Mouse (Mus musculus) hindbrain, postnatal 0 days (tissue): ENCODE results near the gene Polr2m. TPM values are rescaled to one million over a fixed set of nuclear protein-coding genes. Genes with fewer than 3 reads are reported as not detected.

Experiments
- ATAC-seq: fragments of 200-750 bp; cut with Nextera tagmentation; 2 replicates; pipeline ENCODE4 v1.8.0; 2017; ENCODE audit warnings: mild to moderate bottlenecking, moderate TSS enrichment, moderate library complexity
- DNase-seq: peaks from one replicate; pipeline ENCODE4 v3.0.0-alpha.2; 2015; ENCODE audit warnings: low spot score
- H3K27ac ChIP-seq: fragments of 300-500 bp; sonication (generic); 2 replicates; pipeline ENCODE4 v1.5.1; 2014; ENCODE audit warnings: mild to moderate bottlenecking
- H3K27me3 ChIP-seq: fragments of 300-500 bp; sonication (generic); 2 replicates; pipeline ENCODE4 v1.6.1; 2014; ENCODE audit warnings: low read length, mixed read lengths; ENCODE audit not compliant: insufficient read depth
- H3K36me3 ChIP-seq: fragments of 300-500 bp; sonication (generic); 2 replicates; pipeline ENCODE4 v1.6.1; 2014; ENCODE audit warnings: low read length, mixed read lengths; ENCODE audit not compliant: insufficient read depth
- H3K4me1 ChIP-seq: fragments of 300-500 bp; sonication (generic); 2 replicates; pipeline ENCODE4 v1.6.1; 2014; ENCODE audit warnings: antibody characterized with exemption, low read length, mixed read lengths; ENCODE audit not compliant: insufficient read depth
- H3K4me2 ChIP-seq: fragments of 300-500 bp; sonication (generic); 2 replicates; pipeline ENCODE4 v1.6.1; 2014; ENCODE audit warnings: low read depth, mild to moderate bottlenecking, low read length, moderate library complexity, mixed read lengths
- H3K4me3 ChIP-seq: fragments of 300-500 bp; sonication (generic); 2 replicates; pipeline ENCODE4 v1.5.1; 2014; ENCODE audit warnings: low read length
- H3K9ac ChIP-seq: fragments of 300-500 bp; sonication (generic); replicated peaks from 2 replicates; pipeline ENCODE4 v1.6.1; 2014; ENCODE audit warnings: mild to moderate bottlenecking, low read length, moderate library complexity, mixed read lengths
- H3K9me3 ChIP-seq: fragments of 300-500 bp; sonication (generic); 2 replicates; pipeline ENCODE4 v1.6.1; 2016; ENCODE audit warnings: low read length, mixed read lengths
- CTCF ChIP-seq: IDR thresholded peaks from 2 replicates; pipeline ENCODE4 v1.5.1; 2016; ENCODE audit warnings: antibody characterized with exemption, control low read depth, low read depth
- WGBS: fragments of 180-500 bp; shearing (Covaris S2); extraction: QIAGEN DNeasy Blood & Tissue Kit; methylation state at CpG from one replicate; pipeline ENCODE4 v1.1.7; 2014; 5-methylcytosine and 5-hydroxymethylcytosine counted together
- polyA plus RNA-seq: library from polyadenylated mRNA; unstranded; fragments of >200 nt; fragmentation: Nextera tagmentation; extraction: Ambion mirVana; gene quantifications from 2 replicates; pipeline ENCODE4 v1.2.1, GENCODE M21; 2015
- total RNA-seq: library from RNA; depleted of rRNA; stranded (reverse); fragments of >200 nt; gene quantifications from 2 replicates; pipeline ENCODE4 v1.2.3, GENCODE M21; 2014

Gene Polr2m
- total and polyA plus RNA-seq, 2 experiments from 2014 or later, result 187 to 293 TPM

DNA sequence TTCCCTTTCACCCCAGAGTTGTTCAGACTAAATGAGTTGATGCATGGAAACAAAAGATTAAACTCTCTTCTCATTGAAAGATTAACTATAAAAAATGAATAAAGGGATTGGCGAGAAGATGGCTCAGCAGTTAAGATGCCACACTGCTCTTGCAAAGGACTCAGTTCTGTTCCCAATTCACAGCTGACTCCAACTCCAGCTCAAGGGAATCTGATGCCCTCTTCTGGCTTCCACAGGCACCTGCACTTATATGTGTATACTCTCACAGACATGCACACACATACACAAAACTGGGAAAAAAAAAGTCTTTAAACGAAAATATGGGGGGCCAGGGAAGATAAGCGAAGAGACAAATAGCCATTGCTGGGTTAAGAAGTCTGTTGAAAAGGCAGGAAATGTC lies 9.1 kb downstream of the Polr2m start:
- no peak for DNase-seq
- H3K9ac ChIP-seq, result no peak overlapping the region
- H3K9me3 ChIP-seq, result no peaks in the 10 kb centered on the region
- H3K36me3 ChIP-seq, result peaks cover 43% of the 10 kb centered on the region
- no peak overlapping the region for H3K27ac ChIP-seq
- TF ChIP-seq CTCF, result no peak
- no peak overlapping the region for H3K4me2 ChIP-seq
- WGBS, result 97% methylated on average over 3 of the region's 3 CpGs
- no peak overlapping the region for H3K4me3 ChIP-seq
- no peaks in the 10 kb centered on the region for H3K4me1 ChIP-seq
- no peaks in the 10 kb centered on the region for H3K27me3 ChIP-seq
- ATAC-seq, result no peak

DNA sequence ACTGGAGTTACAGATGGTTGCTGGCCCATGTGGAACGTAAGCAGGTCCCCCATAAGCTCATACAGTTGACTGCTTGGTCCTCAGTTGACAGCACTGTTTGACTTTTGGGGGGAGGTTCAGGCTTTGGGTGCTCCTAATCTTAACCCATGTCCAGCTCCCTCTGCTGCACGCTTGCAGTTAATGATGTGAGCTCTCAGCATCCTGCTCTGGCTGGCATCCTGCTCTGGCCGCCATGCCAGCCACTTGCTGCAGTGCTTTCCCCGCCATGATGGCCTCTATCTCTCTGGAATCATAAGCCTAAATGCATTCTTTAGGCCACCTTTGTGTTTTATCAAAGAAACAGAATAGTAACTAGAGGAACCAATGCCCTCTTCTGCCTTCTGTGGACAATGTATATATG lies 10.2 kb downstream of the Polr2m start:
- no peak for TF ChIP-seq CTCF
- Histone ChIP-seq H3K9me3 (no peaks in the 10 kb centered on the region), H3K27ac (no peak overlapping the region), H3K4me2 (no peak overlapping the region), H3K36me3 (peaks cover 32% of the 10 kb centered on the region), H3K4me3 (no peak overlapping the region), H3K27me3 (no peaks in the 10 kb centered on the region), H3K4me1 (no peaks in the 10 kb centered on the region), H3K9ac (no peak overlapping the region)
- ATAC-seq (no peak), DNase-seq (no peak)
- whole genome bisulfite sequencing, result 94% methylated on average over 4 of the region's 4 CpGs

DNA sequence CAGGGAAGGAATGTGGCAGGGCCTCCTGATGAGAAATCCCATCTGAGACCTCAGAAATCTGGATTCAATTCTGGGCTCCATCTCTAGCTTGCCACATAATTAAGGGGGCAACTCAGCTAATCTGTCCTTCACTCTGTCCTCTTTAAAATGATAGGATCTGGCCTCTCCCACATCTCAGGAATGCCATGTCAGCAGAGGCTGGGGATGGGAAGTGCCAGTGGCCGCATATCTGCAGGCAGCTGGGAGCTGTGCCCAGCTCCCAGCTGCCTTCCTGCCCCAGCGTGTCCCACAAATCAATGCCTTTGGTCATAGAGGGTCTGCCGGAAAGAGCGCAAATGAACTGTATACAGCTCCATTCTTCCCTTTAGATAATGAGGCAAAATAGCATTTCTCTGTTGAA lies 18.3 kb downstream of the Polr2m start:
- DNase-seq, result no peak
- ATAC-seq, result no peak
- H3K27ac ChIP-seq, result no peak overlapping the region
- H3K27me3 ChIP-seq, result no peaks in the 10 kb centered on the region
- no peak overlapping the region for H3K9ac ChIP-seq
- H3K4me2 ChIP-seq, result no peak overlapping the region
- WGBS, result 68% methylated on average over 4 of the region's 4 CpGs
- no peaks in the 10 kb centered on the region for H3K36me3 ChIP-seq
- H3K4me3 ChIP-seq, result no peak overlapping the region
- no peaks in the 10 kb centered on the region for H3K9me3 ChIP-seq
- TF ChIP-seq CTCF, result no peak
- no peaks in the 10 kb centered on the region for H3K4me1 ChIP-seq

DNA sequence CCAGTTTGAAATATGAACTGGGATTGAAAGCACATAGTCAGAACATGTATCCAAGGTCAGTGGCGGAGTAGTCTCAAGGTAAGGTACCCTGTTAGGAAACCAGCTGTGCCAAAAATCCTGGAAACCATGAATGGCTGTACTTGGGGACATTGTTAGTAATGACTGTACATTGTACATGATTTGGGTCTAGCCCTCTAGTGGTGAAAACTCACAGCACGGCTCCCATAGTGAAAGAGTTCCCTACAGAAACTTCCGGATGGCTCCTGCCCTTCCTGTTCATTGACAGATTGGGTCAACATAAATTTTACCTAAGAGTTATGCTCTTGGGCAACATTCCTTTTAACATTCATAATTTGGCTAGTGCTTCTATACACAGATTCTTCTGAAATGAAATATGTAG lies 19.6 kb downstream of the Polr2m start:
- Histone ChIP-seq H3K36me3 (no peaks in the 10 kb centered on the region), H3K9ac (no peak overlapping the region), H3K27me3 (no peaks in the 10 kb centered on the region), H3K4me3 (no peak overlapping the region), H3K4me1 (no peaks in the 10 kb centered on the region), H3K9me3 (no peaks in the 10 kb centered on the region), H3K4me2 (no peak overlapping the region), H3K27ac (no peak overlapping the region)
- WGBS, result 73% methylated on average over 3 of the region's 3 CpGs
- ATAC-seq (no peak), DNase-seq (peak; percentile 69)
- peak; percentile 76 for TF ChIP-seq CTCF

DNA sequence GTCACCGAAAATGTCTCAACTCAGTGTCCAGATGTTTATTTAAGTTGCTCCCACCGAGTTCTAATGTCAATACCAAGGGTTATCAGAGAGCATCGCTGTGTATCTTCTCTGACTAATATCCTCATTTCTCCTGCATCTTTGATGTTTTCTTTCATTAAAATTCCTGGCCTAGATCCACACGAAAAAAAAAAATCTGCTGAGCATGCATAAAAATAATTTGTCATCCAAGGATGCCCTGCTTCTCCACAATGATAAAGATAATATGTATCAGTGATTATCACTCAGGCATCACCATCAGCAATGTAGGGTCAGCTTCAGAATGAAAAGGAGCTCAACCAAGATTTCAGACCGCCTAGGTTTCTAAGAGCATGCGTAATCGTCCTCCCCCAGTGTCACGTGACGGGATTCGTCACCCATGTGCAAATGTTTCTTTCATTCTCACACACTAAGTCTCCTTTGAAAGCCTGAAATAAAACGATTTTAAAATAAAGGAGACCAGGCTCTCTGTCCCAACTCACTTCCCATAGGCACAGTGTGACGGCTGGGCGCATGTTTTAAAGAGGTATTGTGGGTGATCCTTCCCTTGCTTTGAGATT lies 22.6 kb downstream of the Polr2m start:
- Histone ChIP-seq H3K4me2 (no peak overlapping the region), H3K27me3 (no peaks in the 10 kb centered on the region), H3K27ac (no peak overlapping the region), H3K4me1 (no peaks in the 10 kb centered on the region), H3K36me3 (no peaks in the 10 kb centered on the region), H3K4me3 (no peak overlapping the region), H3K9ac (no peak overlapping the region), H3K9me3 (no peaks in the 10 kb centered on the region)
- DNase-seq, result no peak
- no peak for TF ChIP-seq CTCF
- no peak for ATAC-seq
- 74% methylated on average over 13 of the region's 13 CpGs for WGBS

DNA sequence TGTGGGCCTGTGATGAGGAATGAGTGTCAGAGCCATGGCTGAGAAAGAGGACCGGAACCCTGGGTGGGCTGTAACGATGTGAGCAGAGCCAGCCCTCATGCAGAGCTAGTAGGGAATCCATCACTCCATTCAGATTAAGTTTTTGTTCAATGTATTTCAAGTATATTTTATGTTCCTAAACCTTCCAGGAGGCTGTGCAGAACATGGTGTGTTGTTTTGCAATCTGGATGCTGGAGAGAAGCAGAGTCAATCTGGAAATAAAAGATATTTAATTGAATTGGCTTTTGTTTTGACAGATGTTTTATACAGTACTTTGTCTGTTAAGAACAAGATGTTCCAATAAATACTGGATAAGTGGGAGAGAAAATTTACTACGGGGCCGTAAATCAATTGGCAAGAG lies 29.0 kb downstream of the Polr2m start:
- H3K27ac ChIP-seq, result no peak overlapping the region
- DNase-seq, result no peak
- ATAC-seq, result no peak
- H3K9ac ChIP-seq, result no peak overlapping the region
- H3K9me3 ChIP-seq, result no peaks in the 10 kb centered on the region
- no peaks in the 10 kb centered on the region for H3K4me1 ChIP-seq
- no peaks in the 10 kb centered on the region for H3K36me3 ChIP-seq
- 92% methylated on average over 4 of the region's 4 CpGs for WGBS
- H3K27me3 ChIP-seq, result no peaks in the 10 kb centered on the region
- H3K4me3 ChIP-seq, result no peak overlapping the region
- TF ChIP-seq CTCF, result no peak
- no peak overlapping the region for H3K4me2 ChIP-seq

DNA sequence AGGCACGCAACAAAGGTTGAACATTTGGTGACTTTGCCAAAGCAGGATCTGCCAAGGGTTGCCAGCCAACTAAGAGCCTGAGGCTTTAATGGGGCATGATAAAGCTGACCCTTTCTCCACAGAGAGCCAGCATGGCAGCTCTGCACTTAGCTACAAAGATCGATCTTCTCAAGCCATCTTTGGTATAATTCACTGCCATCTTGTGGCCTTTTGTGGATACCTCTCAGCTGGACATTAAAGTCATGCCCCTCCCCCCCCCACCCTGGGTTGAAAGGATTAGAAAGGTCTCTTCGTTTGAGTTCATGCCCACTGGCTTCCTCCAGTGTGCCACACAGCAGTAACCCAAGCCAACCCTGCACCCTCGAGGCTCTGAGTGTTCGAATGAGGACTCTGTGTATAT lies 31.8 kb downstream of the Polr2m start:
- WGBS, result 68% methylated on average over 5 of the region's 5 CpGs
- Histone ChIP-seq H3K9me3 (no peaks in the 10 kb centered on the region), H3K4me3 (no peak overlapping the region), H3K27me3 (no peaks in the 10 kb centered on the region), H3K4me1 (no peaks in the 10 kb centered on the region), H3K27ac (no peak overlapping the region), H3K9ac (no peak overlapping the region), H3K36me3 (no peaks in the 10 kb centered on the region), H3K4me2 (no peak overlapping the region)
- peak; percentile 19; the same call in 1 of the 2 replicates for TF ChIP-seq CTCF
- no peak for ATAC-seq
- DNase-seq, result no peak
